Mouse (Mus musculus) G1E (cell line): ENCODE measurements around the gene Drc1.

Source experiments
- CTCF ChIP-seq: IDR thresholded peaks from 2 replicates; pipeline ENCODE4 v1.5.1; 2012; ENCODE audit warnings: low read depth, low read length, inconsistent platforms, mixed read lengths
- GATA2 ChIP-seq: IDR thresholded peaks from 2 replicates; pipeline ENCODE4 v1.6.1; 2012; ENCODE audit warnings: low read depth, low read length, inconsistent platforms, borderline replicate concordance

DNA sequence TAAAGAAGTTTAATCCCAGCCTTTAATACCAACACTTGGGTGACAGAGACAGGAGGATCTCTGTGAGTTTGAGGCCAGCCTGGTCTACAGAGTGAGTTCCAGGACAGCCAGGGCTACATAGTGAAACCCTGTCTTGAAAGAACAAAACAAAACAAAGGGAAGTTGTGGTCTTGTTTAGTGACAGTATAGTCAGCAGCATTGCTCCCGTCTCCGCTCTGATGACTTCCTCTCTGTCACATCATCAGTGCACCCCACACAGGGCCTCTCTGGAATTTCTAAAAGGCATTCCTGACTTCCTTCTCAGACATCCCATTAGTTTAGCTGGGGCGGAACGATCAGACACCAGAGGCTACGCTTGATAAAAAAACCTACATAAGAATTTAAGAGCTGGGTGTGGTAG lies 62.7 kb downstream of the Drc1 start:
- no peak for TF ChIP-seq CTCF
- no peak for TF ChIP-seq GATA2
